Mouse (Mus musculus): Measurements from ENCODE around the gene Cenpo. TPM values are rescaled to one million over a fixed set of nuclear protein-coding genes. Genes with fewer than 3 reads are reported as not detected.

Gene Cenpo
- total RNA-seq, 2 experiments from 2014 or later, result 1.6 to 1.8 TPM

DNA sequence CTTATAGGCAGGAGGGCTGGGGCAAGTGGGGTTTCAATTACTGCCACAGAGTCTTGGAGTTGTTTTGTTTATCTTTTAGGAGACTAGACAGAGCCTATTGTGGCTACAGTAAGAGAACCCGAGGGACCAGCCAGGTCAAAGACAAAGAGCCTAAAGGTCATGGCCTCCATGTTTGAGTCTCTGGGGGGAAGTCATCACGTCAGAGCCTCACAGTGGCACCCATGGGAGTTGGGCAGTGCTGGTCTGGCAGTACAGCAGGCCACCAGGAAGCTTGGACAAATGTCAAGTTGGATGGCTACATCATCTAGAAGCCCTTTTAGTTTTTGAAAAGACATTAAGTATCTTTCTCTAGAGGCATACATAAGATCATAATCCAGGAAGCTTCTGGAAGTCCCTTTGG is 71.2 kb downstream of the Cenpo start:
- no peak overlapping the region for H3K27ac ChIP-seq
- DNase-seq, result no peak
- H3K4me3 ChIP-seq, result no peak overlapping the region
- intact Hi-C loops (cut with DNase I), result no loop called here
- TF ChIP-seq CTCF (IDR thresholded peaks at IDR 0.05), result no peak

DNA sequence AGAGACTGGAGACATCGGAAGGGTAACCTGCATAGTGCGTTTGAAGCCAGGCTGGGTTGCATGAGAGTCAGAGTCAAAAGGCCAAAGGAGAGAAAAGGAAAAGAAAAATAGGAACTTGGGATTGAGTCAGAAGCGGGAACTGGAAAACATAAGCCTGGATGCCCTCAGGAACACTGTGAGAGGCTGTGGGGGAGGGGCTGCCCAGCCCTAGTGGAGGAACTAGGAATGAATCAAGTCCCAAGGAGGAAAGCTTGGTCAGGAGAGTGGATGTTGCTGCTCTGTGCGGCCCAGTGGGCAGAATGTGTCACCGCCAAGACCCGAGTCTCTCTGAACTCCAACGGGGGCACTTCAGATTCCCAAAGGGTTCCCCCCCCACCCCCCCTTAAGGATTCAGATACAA is 73.8 kb downstream of the Cenpo start:
- intact Hi-C loops (cut with DNase I), result no loop called here
- 0 out of 2 replicates have a peak, but pooled peaks have one; percentile 3 for TF ChIP-seq CTCF (IDR thresholded peaks at IDR 0.05)
- no peak for DNase-seq
- H3K27ac ChIP-seq, result no peak overlapping the region
- H3K4me3 ChIP-seq, result no peak overlapping the region

DNA sequence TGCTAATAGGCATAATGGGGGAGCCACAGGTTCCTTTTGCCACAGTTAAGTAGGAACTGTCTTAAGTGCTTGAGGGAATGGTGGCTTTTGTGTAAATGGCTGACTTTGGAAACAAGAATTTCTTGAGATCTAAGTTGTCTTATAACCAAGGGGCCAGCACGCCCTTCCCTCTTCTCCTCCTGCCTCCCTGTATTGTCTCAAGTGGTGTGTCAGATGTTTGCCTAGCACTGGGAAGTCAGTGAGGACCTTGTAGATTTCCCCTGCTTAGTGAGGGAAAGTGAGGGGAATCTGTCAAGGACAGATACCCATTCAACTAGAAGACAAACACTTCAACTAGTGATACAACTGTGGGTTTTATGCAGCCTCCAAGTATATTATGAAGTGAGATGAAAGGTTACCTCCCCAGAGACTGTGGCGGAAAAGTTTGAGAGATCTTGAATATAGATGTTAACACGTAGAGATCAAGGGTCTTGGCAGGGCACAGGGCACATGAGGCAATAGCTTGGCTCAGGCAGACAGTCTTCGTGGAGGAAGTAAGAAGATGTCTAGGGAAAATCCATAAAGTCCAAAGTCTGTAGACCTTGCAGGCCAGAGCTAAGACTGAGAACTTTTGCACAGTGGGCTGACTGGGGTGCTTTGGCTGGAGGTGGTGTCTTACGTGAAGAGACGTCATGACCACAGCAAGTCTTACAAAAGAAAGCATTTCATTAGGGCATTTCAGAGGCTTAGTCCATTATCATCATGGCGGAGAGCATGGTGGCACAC is 75.0 kb downstream of the Cenpo start:
- Histone ChIP-seq H3K27ac (no peak overlapping the region), H3K4me3 (no peak overlapping the region)
- TF ChIP-seq CTCF (IDR thresholded peaks at IDR 0.05), result no peak
- intact Hi-C loops (cut with DNase I), result no loop called here
- no peak for DNase-seq

DNA sequence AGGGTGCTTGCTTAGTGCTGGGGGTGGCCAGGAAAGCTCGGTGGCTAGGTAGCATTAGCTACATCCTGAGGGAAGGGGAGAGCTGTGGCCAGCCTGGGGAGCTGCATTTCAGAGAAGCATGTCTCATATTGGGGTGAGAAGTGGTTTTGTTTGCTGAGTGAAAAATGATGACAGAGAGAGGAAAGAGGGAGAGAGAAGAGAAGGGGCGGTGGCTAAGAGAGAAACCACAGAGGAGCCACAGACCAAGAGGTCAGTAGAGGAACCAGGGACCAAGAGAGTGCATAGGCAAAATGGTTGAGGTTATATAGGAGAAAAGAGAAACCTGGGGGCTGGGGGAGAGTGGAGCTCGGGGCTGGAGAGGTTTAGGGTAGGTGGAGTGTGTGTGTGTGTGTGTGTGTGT is 75.9 kb downstream of the Cenpo start:
- no peak for TF ChIP-seq CTCF (IDR thresholded peaks at IDR 0.05)
- H3K4me3 ChIP-seq, result no peak overlapping the region
- intact Hi-C loops (cut with DNase I), result no loop called here
- DNase-seq, result no peak
- no peak overlapping the region for H3K27ac ChIP-seq

DNA sequence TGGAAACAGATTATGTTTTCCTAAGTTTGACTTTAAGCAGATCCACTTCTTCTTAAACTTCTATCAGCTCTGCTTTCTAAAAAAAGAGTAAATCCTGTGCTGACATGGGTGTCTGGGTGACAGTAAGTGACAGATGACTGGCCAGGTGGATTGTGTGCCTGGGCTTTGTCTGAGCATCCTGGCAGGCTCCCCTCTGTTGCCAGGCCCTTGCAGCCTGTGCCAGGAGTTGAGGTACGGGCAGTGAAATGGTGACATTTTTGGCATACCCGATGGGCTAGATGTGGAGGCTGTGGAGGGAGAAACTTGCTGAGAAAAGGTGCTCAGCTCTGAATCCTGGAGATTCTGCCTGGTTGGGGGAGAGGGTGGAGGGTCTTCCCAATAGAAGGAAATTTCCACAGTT is 76.6 kb downstream of the Cenpo start:
- TF ChIP-seq CTCF (IDR thresholded peaks at IDR 0.05), result no peak
- no peak overlapping the region for H3K4me3 ChIP-seq
- no peak for DNase-seq
- peak overlapping the region; percentile 28; the same call in 1 of the 2 replicates for H3K27ac ChIP-seq
- intact Hi-C loops (cut with DNase I), result no loop called here

DNA sequence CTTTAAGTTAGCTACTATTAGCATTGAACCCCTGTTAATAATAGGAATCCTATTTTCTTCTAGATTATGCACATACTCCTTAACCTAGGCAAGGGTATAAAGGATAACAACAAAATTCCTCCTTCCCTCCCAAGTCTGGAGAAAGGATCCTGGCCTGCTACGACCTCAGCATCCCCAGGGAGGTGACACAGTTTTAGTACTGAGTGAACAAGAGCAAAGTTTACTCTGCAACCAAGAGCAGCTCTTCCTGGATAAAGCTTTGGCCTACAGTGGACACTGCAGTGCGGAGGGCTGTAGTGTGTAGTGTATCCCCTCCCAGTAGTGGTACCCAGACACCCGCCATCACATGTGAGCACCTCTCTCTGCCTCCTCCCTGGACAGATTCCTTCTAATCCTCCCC is 82.1 kb downstream of the Cenpo start:
- Histone ChIP-seq H3K4me3 (no peak overlapping the region), H3K27ac (no peak overlapping the region)
- peak; percentile 52 for DNase-seq
- intact Hi-C loops (cut with DNase I), result no loop called here
- no peak for TF ChIP-seq CTCF (IDR thresholded peaks at IDR 0.05)

DNA sequence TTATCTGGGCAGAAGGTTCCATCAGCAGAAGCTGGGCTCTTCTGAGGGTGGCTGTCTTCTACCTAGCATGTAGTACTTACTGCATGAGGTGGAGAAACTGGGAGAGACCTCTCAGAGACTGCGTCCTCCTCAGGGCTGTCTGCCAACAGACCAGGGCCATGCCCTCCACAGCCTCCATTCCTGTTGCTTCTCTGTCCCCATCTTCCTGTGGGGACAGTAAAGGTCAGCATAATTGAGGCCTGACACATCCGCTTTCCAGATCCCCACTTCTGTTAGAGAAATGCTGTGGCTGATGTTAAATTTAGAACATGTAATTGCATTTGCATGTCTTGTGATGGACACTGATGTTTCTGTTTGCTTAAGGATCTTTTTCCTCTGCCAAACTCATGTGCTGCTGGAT is 83.2 kb downstream of the Cenpo start:
- Histone ChIP-seq H3K27ac (peak overlapping the region; percentile 38; the same call in 1 of the 2 replicates), H3K4me3 (no peak overlapping the region)
- peak; percentile 40 for DNase-seq
- TF ChIP-seq CTCF (IDR thresholded peaks at IDR 0.05), result no peak
- intact Hi-C loops (cut with DNase I), result no loop called here

Other genes starting within 250 kb of the Cenpo start
- 1 to 10 TPM; 5.5 to 8.3 TPM for gene Efr3b, start 195.4 kb downstream of the Cenpo start, total RNA-seq (2021)
- 10 to 100 TPM; 30.9 to 38.3 TPM for gene Dnajc27, start 151.7 kb downstream of the Cenpo start, total RNA-seq (2021)
- gene Adcy3, start 101.2 kb downstream of the Cenpo start, total RNA-seq (2021), result 1 to 10 TPM; 1.0 to 2.0 TPM
- 1 to 10 TPM; 5.2 to 5.6 TPM for gene Ptrhd1, start 267 bp downstream of the Cenpo start, total RNA-seq (2021)
- gene Ncoa1, start 242.9 kb upstream of the Cenpo start, total RNA-seq (2021), result 10 to 100 TPM; 26.1 to 26.6 TPM